Mouse (Mus musculus) limb, embryonic 11.5 days (tissue): ENCODE data around the gene Gjd3. TPM values are rescaled to one million over a fixed set of nuclear protein-coding genes. Genes with fewer than 3 reads are reported as not detected.
"Not testable (repeated sequence)": the region's sequence is repeated elsewhere in the genome, so short reads cannot be mapped to it uniquely, and the experiment has no call there.

Experiments used
- ATAC-seq: fragments of 200-750 bp; cut with Nextera tagmentation; 2 replicates; pipeline ENCODE4 v1.8.0; 2017; ENCODE audit warnings: low read depth; ENCODE audit not compliant: insufficient number of reproducible peaks, low FRiP score, low TSS enrichment
- DNase-seq: peaks from one replicate; pipeline ENCODE4 v3.0.0-alpha.2; 2015; ENCODE audit warnings: low spot score
- H3K27ac ChIP-seq: fragments of 300-500 bp; sonication (generic); replicated peaks from 2 replicates; pipeline ENCODE4 v1.5.1; 2014; ENCODE audit warnings: low read depth, mild to moderate bottlenecking, low read length
- H3K27me3 ChIP-seq: fragments of 300-500 bp; sonication (generic); 2 replicates; pipeline ENCODE4 v1.6.1; 2014; ENCODE audit warnings: mild to moderate bottlenecking, low read length, mixed read lengths; ENCODE audit not compliant: control insufficient read depth, insufficient read depth
- H3K36me3 ChIP-seq: fragments of 300-500 bp; sonication (generic); 2 replicates; pipeline ENCODE4 v1.6.1; 2014; ENCODE audit warnings: mild to moderate bottlenecking, low read length, moderate library complexity, mixed read lengths; ENCODE audit not compliant: control insufficient read depth, insufficient read depth
- H3K4me1 ChIP-seq: fragments of 300-500 bp; sonication (generic); 2 replicates; pipeline ENCODE4 v1.6.1; 2014; ENCODE audit warnings: low read length, mixed read lengths; ENCODE audit not compliant: control insufficient read depth, insufficient read depth
- H3K4me2 ChIP-seq: fragments of 300-500 bp; sonication (generic); 2 replicates; pipeline ENCODE4 v1.6.1; 2014; ENCODE audit warnings: low read depth, mild to moderate bottlenecking, moderate library complexity; ENCODE audit not compliant: severe bottlenecking
- H3K4me3 ChIP-seq: fragments of 300-500 bp; sonication (generic); 2 replicates; pipeline ENCODE4 v1.5.1; 2014; ENCODE audit warnings: low read depth, low read length
- H3K9ac ChIP-seq: fragments of 300-500 bp; sonication (generic); 2 replicates; pipeline ENCODE4 v1.6.1; 2014; ENCODE audit warnings: mild to moderate bottlenecking, low read length
- H3K9me3 ChIP-seq: fragments of 300-500 bp; sonication (generic); 2 replicates; pipeline ENCODE4 v1.6.1; 2016; ENCODE audit warnings: low read length; ENCODE audit not compliant: control insufficient read depth
- WGBS: fragments of 180-500 bp; shearing (Covaris S2); extraction: QIAGEN DNeasy Blood & Tissue Kit; methylation state at CpG from one replicate; pipeline ENCODE4 v1.1.7; 2014; 5-methylcytosine and 5-hydroxymethylcytosine counted together
- polyA plus RNA-seq: library from polyadenylated mRNA; unstranded; fragments of >200 nt; fragmentation: Nextera tagmentation; extraction: Ambion mirVana; gene quantifications from 2 replicates; pipeline ENCODE4 v1.2.1, GENCODE M21; 2014

The Gjd3 gene
- polyA plus RNA-seq, 1 experiment from 2014 or later = not detected

- H3K9ac ChIP-seq = peak overlapping the region; percentile 89; the same call in 1 of the 2 replicates
- no peaks in the 10 kb centered on the region for H3K9me3 ChIP-seq
- H3K4me3 ChIP-seq = peak overlapping the region; percentile 68
- 36% methylated on average over 7 of the region's 7 CpGs for WGBS
- peaks cover 67% of the 10 kb centered on the region for H3K4me1 ChIP-seq
- H3K27me3 ChIP-seq = no peaks in the 10 kb centered on the region
- no peak overlapping the region for H3K27ac ChIP-seq
- no peaks in the 10 kb centered on the region for H3K36me3 ChIP-seq
- no peak for DNase-seq
- no peak for ATAC-seq
- peak overlapping the region; percentile 77 for H3K4me2 ChIP-seq
Measured at GRCm38 (mm10) chr11:98938701-98939083, 44.1 kb downstream of the Gjd3 start.

DNA sequence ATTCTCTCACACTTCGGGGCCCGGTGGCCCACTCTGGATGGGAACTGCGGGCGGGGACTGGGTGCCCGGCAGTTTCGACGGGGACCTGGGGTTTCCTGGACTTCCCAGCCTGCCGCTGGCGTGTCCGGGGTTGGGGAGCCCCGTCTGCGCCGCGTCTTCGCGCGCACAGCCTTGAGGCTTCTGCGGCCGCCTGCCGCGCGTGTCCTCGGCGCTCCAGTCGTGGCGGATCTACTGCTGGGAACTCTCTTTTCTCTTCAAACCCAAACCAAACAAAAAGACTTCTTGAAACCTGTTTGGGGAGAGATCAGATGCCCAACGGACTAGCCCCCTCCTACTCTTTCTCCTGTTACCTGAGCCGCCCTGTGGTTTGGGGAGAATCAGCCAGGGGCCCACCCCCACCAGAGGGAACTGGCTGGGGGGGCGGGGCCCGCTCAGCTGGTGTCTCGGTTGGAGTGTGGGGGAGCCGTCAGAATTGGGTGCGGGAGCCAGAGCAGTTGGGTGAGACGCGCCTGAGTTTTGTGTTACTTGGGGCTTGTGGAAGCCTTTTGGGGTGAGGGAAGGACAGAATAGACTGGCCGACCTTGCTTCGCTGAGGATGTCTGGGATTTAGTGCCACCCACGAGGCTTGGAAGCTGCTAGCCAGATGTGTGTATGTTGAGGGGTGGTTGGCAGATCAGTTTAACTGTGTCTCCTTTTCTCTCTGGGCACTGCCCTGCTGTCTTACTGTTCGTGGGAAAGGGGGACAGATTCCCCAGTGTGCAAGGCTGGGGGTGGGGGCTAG is 44.7 kb downstream of the Gjd3 start:
- under 1% methylated on average over 39 of the region's 39 CpGs for WGBS
- H3K36me3 ChIP-seq = no peaks in the 10 kb centered on the region
- H3K27me3 ChIP-seq = no peaks in the 10 kb centered on the region
- H3K4me1 ChIP-seq = peaks cover 67% of the 10 kb centered on the region
- H3K4me2 ChIP-seq = peak overlapping the region; percentile 77
- H3K4me3 ChIP-seq = peak overlapping the region; percentile 68
- no peaks in the 10 kb centered on the region for H3K9me3 ChIP-seq
- ATAC-seq (no peak), DNase-seq (no peak)
- peak overlapping the region; percentile 91 for H3K27ac ChIP-seq
- peak overlapping the region; percentile 89 for H3K9ac ChIP-seq

- ATAC-seq (peak; percentile 85), DNase-seq (peak; percentile 91)
- Histone ChIP-seq H3K9ac (peak overlapping the region; percentile 89), H3K27ac (peak overlapping the region; percentile 91), H3K4me3 (peak overlapping the region; percentile 68), H3K4me1 (peaks cover 67% of the 10 kb centered on the region), H3K4me2 (peak overlapping the region; percentile 77), H3K36me3 (no peaks in the 10 kb centered on the region), H3K9me3 (no peaks in the 10 kb centered on the region), H3K27me3 (no peaks in the 10 kb centered on the region)
- under 1% methylated on average over 28 of the region's 38 CpGs for WGBS
Measured at GRCm38 (mm10) chr11:98937410-98937913, 45.4 kb downstream of the Gjd3 start.

GRCm38 (mm10) chr11:98936606-98937409 is 46.0 kb downstream of the Gjd3 start:
- no peaks in the 10 kb centered on the region for H3K36me3 ChIP-seq
- peaks cover 67% of the 10 kb centered on the region for H3K4me1 ChIP-seq
- H3K27ac ChIP-seq = peak overlapping the region; percentile 91
- no peaks in the 10 kb centered on the region for H3K9me3 ChIP-seq
- H3K27me3 ChIP-seq = no peaks in the 10 kb centered on the region
- peak overlapping the region; percentile 41 for H3K9ac ChIP-seq
- peak; percentile 18; the same call in 1 of the 2 replicates for ATAC-seq
- peak overlapping the region; percentile 68 for H3K4me3 ChIP-seq
- H3K4me2 ChIP-seq = peak overlapping the region; percentile 77
- DNase-seq = peak; percentile 47
- WGBS = 3% methylated on average over 23 of the region's 23 CpGs

- WGBS = under 1% methylated on average over 29 of the region's 29 CpGs
- peaks cover 67% of the 10 kb centered on the region for H3K4me1 ChIP-seq
Measured at GRCm38 (mm10) chr11:98936170-98936569, 46.6 kb downstream of the Gjd3 start.

GRCm38 (mm10) chr11:98935123-98935522 is 47.7 kb downstream of the Gjd3 start:
- H3K4me3 ChIP-seq = no peak overlapping the region
- no peak for DNase-seq
- H3K4me2 ChIP-seq = no peak overlapping the region
- peaks cover 67% of the 10 kb centered on the region for H3K4me1 ChIP-seq
- H3K27me3 ChIP-seq = no peaks in the 10 kb centered on the region
- H3K27ac ChIP-seq = peak overlapping the region; percentile 61
- H3K9me3 ChIP-seq = no peaks in the 10 kb centered on the region
- no peak overlapping the region for H3K9ac ChIP-seq
- no peak for ATAC-seq
- WGBS = 94% methylated on average over 3 of the region's 3 CpGs
- no peaks in the 10 kb centered on the region for H3K36me3 ChIP-seq

More at GRCm38 (mm10) chr11:98936170-98936569, 46.6 kb downstream of the Gjd3 start:
- peak overlapping the region; percentile 41 for H3K9ac ChIP-seq
- peak; percentile 91 for DNase-seq
- no peaks in the 10 kb centered on the region for H3K36me3 ChIP-seq
- H3K9me3 ChIP-seq = no peaks in the 10 kb centered on the region
- peak overlapping the region; percentile 91 for H3K27ac ChIP-seq
- H3K27me3 ChIP-seq = no peaks in the 10 kb centered on the region
- peak overlapping the region; percentile 68 for H3K4me3 ChIP-seq
- peak; percentile 65 for ATAC-seq
- peak overlapping the region; percentile 77 for H3K4me2 ChIP-seq

GRCm38 (mm10) chr11:98934367-98934766 is 48.4 kb downstream of the Gjd3 start:
- Histone ChIP-seq H3K4me1 (peaks cover 67% of the 10 kb centered on the region), H3K9ac (no peak overlapping the region), H3K27me3 (no peaks in the 10 kb centered on the region), H3K4me2 (no peak overlapping the region), H3K36me3 (no peaks in the 10 kb centered on the region), H3K27ac (no peak overlapping the region), H3K9me3 (no peaks in the 10 kb centered on the region), H3K4me3 (no peak overlapping the region)
- no peak for ATAC-seq
- 91% methylated on average over 3 of the region's 3 CpGs for WGBS
- no peak for DNase-seq

DNA sequence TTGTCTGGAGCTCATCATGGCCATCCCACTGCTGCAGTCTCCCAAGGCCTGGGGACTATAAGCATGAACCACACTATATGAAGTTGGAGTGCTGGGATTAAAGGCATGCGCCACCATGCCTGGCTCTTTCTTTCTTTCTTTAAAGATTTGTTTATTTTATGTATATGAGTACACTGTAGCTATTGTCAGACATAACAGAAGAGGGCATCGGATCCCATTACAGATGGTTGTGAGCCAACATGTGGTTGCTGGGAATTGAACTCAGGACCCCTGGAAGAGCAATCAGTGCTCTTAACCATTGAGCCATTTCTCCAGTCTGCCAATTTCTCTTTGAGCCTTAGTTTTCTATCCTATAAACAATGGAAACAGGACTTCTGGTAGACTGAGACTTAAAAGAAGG is 49.0 kb downstream of the Gjd3 start:
- H3K36me3 ChIP-seq, H3K27ac ChIP-seq, H3K9me3 ChIP-seq, H3K27me3 ChIP-seq, ATAC-seq, H3K4me2 ChIP-seq, H3K9ac ChIP-seq, DNase-seq, H3K4me3 ChIP-seq: not testable (repeated sequence)
- peaks cover 67% of the 10 kb centered on the region for H3K4me1 ChIP-seq
- WGBS = 93% methylated on average over 2 of the region's 2 CpGs
